Mouse (Mus musculus) urinary bladder, adult 18-20 months (tissue): Measurements from ENCODE around the gene Prss27.

Experiments used
- DNase-seq, 2 experiments: peaks; one replicate each; pipeline ENCODE4 v3.0.0; 2022; ENCODE audit warnings: low spot score in 2 of 2, mixed read lengths in 2 of 2

Prss27 gene

DNA sequence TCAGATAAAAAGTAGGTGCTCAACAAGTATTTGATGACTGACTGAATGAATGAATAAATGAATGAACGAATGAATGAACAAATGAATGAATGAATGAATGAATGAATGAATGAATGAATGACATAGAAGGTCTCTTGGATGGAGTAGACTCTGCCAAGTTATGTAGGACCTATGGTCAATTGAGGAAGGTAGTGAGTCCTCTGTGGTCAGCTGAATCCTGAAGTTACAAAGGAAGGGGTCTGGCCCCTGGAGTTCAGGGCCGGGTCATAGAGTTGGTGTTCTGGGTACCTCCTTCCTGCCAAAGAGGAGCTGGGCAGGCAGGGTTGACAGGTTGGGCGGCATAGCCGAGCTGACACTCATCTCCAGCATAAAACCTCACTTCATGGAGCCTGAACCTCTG is at the start of gene Prss27:
Gene Prss27 (plus strand): TSS at position 301 of the 400 bp plus-strand sequence.
- peak in 1 of 2 experiments; percentile 23 for DNase-seq

DNA sequence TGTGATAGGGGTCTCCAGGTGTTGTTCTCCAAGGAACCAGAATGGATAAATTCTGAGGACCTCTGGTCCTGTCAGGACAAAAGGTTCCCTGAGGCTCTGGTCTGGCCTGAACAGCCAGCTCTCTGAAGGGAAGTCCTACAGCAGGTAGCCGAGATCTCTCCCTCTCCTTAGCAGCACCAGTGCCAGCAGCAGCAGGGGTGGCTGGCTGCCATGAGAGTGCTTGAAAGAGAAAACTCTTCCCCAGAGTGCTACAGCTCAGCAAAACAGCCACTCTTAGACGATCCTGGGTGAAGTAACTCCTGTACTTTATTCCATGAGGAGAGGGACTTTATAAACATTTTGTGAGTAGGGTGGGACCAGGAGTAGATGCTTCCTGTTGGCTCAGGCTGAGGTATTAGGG is 48.1 kb upstream of the Prss27 start:
- no peak for DNase-seq

DNA sequence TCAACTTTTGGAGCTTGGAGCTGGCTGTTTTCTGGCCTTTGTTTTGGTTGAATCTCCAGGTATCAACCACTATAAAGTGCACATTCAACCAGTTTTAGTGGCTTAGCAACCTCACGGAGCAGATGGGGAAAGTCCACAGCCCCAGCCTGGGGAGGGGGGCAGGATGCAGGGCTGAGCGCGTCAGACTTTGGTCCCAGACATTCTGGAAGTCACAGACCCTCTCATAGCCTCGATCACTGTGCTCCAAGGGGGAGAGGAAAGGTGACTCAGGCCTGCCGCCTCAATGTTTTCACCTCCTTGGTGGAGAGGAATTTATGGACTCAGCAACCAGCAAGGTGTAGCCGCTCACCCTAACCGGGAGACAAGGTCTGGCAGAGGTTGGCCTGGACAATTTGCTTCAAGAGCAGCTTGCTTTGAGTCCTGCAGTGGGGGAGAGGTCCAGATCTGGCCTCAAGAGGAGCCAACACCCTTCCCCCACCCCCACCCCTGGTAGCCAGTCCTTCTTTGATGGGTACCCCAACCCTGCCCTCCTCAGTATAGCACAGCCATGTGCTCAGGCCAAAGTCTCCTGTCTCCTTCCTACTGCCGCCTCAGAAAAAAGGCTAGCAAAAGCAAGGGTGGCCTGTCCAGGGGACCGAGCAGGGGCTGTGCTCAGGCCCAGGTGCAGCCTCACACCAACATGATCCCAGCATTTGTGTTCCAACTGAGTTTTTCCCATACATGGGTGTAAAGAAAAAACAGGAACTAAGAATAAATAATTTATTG is 45.0 kb upstream of the Prss27 start:
- no peak for DNase-seq

DNA sequence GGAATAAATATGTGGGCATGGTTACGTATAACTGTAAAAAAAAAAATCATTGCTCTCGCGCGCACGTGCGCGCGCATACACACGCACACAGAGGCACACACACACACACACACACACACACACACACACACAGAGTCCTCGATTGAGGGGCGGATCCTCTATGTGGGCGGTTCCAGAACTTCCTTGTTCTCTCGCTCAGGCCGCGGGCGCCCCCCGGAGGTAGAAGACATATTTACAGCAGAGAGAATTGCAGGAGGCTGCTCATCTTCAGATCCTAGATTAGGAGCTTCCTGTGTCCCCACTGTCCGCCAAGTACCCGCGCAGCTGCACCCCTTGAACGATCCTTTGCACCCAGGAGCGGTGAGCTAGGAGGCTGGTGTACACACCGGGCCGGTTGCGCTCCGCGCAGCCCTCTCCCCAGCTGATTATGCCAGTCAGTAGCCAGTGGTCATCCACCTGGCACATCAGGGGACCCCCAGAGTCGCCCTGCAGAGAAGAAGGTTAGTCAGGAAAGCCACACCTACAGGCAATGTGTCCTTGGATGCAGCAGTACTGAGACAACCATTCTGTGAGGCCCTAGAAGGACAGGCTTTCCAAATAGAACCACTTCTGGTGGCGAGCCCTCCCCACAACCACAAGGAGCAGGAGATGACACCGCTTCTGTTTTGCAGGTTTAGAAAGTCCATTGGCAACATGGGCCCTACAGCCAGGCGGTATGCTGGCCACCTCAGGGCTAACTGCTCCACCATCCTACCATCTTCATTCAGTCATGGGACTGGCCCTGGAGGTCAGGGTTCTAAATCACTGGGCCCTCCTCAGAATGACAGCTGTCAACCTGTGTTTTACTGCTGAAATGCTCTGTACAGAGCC is 44.1 kb upstream of the Prss27 start:
- peak; percentile 82 to 86 for DNase-seq

DNA sequence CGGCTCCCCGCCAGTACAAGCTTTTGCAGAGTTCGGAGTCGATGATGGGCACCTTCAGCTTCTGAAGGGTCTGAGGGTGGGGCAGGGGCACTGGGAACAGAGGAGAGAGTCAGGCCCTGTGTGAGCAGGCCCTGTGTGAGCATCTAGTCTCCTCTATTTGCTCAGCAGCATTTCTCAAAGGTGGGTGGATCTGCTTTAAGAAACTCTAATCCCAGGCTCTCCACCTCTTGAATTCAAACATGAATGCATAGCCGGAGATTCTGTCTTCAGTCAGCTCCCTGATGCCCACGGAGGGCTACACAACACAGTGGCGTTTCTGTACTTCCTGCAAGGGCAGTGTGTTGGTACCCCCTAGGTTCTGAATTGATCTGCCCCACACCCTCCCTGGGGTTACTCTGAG is 43.3 kb upstream of the Prss27 start:
- no peak for DNase-seq

DNA sequence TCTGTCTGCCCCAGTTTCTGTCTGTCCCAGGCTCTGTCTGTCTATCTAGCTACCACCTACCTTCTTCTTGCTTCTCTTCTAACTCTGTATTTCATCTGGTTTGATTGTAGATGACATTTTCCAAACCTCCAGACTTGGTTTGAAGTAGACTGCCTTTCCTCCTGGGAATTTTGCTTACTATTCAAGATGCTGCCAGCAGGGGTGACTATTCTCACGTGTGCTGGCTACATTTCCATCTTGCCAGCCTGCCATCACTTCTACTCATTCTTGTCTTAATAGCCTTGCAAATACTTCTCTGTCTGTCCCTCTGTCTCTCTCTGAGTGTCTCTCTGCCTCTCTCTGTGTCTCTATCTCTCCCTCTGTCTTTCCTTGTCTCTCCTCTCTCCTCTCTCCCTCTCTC is 42.5 kb upstream of the Prss27 start:
- DNase-seq, result no peak

DNA sequence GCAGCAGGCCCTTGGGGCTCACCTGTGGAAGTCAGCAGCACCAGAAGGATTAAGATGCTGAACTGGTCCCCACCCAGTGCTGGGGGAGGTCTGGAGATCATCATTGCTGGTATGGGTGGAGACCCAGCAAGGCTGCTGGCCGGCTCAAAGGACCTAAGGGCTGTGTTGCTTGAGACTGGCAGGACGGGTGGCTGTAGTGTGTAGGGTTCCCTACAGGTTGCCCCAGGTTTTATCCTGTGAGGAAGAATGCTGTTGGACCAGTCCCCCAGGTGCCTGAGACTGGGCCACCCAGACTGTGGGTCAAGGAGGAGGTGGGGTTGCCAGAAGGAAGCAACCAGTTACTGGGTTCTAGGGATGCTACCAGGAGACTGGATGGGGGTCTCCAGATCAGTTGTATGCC is 40.0 kb upstream of the Prss27 start, which contains the start of gene Prss22:
Gene Prss22 (minus strand): TSS at position 200 of the 400 bp plus-strand sequence.
- DNase-seq, result peak; percentile 65 to 79

DNA sequence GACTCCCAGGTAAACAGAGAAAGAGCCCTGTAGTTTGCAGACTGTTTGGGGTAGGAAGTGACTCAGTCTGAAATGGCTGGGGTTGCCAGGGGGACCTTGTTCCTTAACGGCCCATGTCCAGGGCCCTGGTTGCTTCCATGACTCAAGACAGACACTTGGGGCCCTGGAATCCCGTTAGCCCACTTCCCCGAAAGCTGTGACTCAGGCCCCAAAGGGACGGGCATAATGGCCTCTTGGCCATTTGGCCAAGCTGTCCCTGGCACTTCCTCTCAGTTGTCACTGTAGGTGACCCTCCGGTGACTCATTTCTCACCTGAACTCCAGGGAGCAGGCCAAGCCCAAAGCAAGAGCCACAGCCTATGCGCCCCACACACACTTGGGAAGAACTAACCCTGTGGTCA is 39.6 kb upstream of the Prss27 start:
- peak; percentile 47 to 63 for DNase-seq

DNA sequence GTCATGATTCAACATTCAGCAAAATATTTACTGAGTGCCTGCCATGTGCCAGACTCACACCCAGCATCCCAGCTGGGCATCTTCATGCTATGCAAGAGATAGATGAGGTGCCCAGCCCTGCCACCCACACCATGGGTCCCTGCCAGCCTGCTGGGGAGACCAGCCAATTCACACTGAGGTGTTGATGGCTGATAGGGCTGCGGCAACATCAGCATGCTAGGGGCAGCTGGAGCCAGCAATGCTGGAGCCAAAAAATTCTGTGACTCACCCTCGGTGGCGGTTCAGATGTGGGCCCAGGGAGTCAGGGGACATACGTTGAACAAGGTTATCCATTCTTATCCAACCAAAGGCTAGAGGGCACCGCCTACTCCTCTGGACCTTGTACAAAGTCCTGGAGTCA is 37.5 kb upstream of the Prss27 start:
- DNase-seq, result peak in 1 of 2 experiments; percentile 33

DNA sequence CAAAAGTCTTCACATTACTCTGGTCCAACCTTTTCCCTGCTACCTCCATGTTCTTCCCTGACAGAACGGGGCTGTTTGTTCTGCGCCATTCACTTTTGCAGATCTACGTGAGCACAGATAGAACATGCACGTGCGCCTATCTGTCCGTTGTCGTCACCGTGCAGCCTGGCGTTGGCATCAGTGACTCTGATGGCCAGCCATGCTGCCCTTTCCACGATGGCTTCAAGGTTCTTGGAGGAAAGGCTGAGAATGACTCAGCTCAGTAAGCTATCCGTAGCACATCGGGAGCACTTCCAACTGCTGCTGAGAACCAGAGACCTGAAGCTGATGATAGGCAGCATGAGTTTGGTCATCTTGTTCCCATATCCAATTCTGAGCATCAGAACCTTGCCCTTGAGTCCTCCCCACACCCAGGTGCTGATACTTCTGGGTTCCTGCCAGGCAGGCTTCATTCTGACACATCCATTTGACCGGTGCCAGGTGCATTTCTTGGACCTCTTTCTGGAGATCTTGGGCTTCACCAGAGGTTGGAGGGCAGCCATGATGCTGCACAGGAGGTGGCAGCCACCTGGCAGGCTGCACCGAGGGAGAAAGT is 33.8 kb upstream of the Prss27 start:
- DNase-seq, result no peak

DNA sequence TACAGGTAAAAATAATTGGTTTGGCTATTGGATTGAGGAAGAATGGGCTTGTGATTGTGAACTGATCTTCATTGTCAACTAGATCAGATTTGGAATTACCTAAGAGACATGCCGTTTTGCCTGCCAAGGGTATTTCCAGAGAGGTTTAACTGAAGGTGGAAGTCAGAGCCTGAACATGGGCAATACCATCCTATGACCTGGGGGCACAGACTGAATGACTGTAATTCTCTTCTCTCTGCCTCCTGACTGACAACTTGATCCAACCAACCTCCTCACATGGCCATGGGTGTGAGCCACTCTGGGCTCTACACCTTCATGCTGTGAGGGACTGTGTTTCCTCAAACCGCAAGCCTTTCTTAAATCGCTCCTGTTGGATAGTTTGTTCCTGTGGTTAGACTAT is 32.9 kb upstream of the Prss27 start:
- DNase-seq, result no peak

DNA sequence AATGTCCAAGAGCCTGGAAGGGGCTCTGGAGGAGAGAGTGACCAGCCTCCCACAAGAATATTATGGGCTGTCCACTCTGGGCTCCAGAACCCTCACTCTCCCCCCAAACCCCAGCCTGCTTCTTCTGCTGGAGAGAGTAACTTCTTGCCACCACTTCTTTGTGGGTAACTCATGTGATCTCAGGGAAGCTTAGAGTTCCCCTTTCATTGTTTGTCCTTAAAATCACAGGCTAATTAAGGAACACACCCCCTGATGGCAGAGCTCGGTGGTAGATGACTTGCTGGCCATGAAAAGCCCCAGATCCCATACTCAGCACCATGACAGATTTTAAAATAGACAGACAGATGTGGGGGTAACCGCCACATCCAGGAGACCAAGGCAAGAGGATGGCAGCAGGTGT is 31.0 kb upstream of the Prss27 start:
- DNase-seq, result no peak

DNA sequence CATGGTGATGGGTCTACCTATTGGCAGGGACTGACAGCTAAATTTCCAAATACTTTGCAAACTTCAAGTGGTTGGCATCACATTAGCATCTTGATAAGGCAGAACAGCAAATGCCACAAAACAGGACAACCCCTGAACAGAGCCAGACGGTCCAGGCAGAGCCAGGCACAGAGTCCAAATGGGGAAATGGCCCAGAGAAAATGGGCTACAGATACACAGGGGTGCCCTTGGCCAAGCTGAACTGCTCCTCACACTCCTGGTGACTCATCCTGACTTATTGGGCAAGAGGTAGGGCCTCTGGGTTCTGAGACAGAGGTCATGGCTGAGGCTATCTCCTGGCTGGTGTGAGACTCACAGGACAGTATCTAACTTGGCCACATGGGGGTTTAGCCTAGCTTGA is 30.6 kb upstream of the Prss27 start:
- DNase-seq, result no peak

DNA sequence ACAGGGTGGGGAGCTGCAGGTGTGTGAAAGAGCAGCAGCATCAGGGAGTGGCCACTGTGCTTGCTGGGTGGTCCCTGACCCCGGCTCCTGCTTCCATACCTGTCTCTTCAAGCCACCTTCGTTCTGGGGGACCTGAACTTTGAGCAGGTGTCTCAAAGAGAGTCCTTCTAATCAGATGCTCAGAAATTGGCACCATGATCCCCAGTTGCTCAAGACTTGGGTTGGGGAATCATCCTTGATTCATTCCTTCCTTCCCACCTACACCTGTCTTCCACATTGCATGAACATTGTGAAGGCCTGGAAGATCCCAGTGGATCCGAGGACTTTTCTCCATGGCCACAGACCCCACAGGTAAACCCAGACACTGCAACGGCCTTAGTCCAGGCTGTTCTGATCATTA is 29.8 kb upstream of the Prss27 start:
- DNase-seq, result no peak

DNA sequence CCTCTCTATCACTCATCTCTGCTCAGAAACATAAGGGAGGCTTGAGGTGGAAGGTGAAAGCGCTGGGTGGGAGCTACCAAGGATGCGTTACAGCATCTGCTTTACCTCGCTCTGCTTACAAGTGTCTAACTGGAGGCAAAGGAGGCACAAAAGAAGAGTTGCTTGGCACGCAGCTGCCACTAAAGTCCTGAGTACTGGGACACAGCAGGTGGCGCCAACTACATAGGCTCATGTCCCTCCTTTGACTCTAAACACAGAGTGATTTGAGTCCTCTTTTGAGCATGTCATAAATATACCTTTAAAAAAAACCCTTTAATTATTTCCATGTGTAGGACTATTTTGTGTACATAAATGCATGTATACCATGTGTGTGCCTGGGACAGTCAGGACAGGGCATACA is 28.3 kb upstream of the Prss27 start:
- no peak for DNase-seq

DNA sequence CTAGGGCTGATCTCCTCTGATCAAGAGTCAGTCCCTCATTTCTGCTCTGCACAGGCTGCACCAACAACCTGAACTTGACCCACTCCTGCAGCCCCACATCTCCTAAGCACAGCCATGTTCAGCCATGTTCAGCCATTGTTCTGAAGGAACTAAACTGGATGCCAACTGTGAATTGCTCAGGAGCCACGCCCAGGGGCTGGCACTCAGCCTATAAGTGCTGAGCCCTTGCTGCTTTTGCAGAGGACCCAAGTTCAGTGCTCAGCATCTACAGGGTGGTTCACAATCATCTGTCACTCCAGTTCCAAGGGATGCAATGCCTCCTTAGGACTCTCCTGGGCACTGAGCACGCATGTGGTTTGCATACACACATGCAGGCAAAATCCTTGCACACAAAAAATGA is 25.0 kb upstream of the Prss27 start:
- DNase-seq, result no peak

DNA sequence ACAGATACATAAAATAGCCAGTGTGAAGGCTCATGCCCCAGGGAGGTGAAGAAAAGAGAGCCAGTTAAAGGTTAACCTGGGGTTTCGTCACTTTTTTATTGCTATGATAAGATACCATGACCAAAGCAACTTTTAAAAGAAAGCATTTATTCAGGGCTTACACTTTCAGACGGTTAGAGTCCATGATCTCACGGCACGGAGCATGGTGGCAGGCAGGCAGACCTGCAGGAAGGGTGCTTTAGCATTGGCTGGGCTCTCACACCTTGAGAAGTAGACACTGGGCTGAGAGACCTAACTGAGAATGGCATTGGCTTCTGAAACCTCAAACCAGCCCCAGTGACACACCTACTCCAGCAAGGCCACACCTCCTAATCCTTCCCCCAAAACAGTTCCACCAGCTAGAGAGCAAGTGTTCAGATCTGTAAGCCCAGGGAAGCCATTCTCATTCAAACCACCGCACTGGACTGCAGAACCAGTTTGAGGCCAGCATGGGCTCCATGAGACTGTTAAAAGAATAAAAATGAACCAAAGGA is 23.4 kb upstream of the Prss27 start:
- no peak for DNase-seq

DNA sequence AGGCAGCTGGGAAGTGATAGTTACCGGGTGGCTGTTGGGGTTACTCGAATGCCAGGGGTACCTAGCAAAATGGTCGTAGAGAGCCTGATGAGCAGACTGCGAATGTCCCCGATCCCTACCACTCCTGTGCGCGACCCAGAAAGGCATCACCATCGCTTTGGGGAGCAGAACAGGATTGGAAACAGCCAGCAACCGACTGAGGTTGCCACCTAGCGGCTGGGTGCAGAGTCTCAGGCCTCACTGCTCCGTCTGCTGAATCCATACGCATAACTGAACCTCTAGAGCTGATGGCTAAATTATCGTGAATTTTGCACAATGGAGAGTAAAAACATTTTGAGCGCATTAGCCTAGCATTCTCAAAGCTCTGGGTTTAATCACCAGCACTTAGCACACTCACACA is 22.2 kb upstream of the Prss27 start:
- DNase-seq, result no peak

DNA sequence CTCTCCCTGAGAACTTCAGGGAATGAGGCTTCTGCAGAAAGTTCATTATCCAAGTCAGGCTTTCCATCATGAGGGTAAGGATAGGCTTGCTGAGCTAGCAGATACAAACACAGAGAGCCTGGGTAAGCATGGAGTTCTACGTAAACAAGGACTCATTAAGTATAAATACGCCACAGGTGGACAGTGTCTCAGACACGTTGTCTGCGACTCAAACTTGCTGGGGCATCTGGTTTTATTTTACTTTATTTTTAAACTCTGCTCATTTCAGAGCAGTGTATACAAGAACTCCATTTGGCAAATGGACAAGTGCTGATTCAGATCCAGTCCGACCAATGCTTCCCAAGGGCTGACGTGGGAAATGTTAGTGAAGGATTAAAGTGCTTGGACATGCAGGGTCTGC is 17.2 kb upstream of the Prss27 start:
- DNase-seq, result peak in 1 of 2 experiments; percentile 18

DNA sequence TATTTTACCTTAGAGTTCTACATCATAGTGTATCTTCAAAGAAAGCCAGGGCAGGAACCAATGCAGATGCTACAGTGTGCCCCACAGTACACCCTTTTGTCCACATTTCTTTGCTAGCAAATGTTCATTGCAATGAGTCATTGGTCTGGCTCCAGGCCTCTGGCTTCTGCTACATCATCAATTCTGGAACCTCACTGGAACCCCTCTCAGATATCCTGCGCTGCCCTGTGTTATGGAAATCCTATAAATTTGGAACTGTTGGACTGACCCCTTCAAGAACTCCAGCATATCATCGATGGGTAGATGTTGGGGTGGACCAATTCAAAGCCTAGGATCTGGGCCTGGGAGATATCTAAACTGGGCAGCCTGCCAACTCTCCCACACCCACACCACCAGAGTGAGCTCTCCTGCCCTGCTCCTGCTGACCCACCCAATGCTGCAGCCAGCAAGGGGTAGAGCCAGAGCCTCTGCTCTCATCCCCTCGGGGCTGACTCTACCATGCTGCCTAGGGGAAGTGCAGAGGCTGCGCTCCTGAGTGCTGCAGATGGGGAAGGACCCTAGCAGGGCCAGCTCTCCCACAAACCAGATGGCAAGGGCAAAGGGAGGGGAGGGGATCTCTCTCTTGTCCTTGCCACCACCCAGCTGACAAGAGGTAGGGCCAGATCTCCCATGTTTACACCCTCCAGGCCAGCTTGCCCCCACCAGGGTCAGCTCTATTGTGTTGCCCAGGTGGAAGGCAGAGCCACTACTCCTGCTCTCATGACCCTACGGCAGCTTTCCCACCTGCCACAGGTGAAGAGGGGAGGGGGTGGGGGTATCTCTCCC is 16.4 kb upstream of the Prss27 start:
- peak in 1 of 2 experiments; percentile 64 for DNase-seq

DNA sequence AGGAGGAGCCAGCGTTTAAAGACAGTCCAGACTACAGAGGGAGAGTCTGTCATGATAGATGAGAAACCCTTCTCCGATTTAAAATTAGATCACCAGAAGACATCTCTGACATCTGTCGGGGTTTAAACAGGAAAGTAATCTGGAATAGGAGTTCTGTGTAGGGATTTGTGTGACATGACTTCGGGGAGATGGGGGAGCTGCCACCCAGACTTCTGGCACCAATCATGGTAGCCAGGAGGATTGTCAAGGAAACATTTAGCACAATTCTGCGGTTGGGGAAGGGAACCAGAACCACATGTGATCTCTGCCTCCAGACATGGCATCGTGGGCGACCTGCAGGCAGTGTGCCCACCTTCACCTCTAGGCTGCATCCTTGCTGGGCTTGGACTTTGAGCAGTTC is 8.5 kb upstream of the Prss27 start:
- no peak for DNase-seq
